Mouse (Mus musculus) heart, postnatal 25 days (tissue): ENCODE data around the gene Zfr. TPM values are rescaled to one million over a fixed set of nuclear protein-coding genes. Genes with fewer than 3 reads are reported as not detected.

Experiments used
- DNase-seq: peaks from one replicate; pipeline ENCODE4 v3.0.0; 2022; ENCODE audit warnings: low spot score
- intact Hi-C: fragments of 180-260 bp; cut with DNase I; formaldehyde crosslinking; loops from one replicate; pipeline ENCODE4 v1.15.1; 2025
- microRNA-seq: library from miRNA; unstranded; fragments of <30 nt; microRNA quantifications from one replicate; pipeline ENCODE4 v1.2.0, GENCODE M21; 2022
- total RNA-seq, 2 experiments: library from RNA; stranded (reverse); gene quantifications; 2 replicates each; pipeline ENCODE4 v1.2.3; 2021

Zfr gene
- total RNA-seq, 2 experiments from 2014 or later: 79.9 to 87.0 TPM

GRCm38 (mm10) chr15:12230243-12230935 is 112.8 kb downstream of the Zfr start:
- intact Hi-C loops: no loop called here
- no peak for DNase-seq

- DNase-seq: no peak
- intact Hi-C loops: no loop called here
Observed at GRCm38 (mm10) chr15:12231462-12231861, 113.8 kb downstream of the Zfr start.

DNA sequence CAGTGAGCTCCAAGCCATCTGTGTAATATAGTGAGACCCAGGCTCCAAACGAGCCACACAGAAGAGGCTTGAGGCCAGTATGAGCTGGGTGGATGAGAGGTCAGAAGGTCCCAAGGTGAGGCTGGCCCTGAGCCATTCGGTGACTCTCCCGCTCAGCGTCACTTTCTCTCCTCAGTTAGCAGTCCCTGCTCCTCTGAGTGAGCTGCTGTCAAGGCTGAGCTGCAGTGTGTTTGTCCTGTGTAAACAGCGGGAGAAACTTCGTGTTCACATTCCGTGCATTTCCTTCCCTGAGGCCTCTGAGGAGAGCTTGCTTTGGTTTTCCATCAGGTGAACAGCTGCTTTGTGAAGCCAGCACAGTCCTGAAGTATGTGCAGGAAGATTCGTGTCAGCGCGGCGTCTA is 114.8 kb downstream of the Zfr start:
- DNase-seq: no peak
- intact Hi-C loops: no loop called here

DNA sequence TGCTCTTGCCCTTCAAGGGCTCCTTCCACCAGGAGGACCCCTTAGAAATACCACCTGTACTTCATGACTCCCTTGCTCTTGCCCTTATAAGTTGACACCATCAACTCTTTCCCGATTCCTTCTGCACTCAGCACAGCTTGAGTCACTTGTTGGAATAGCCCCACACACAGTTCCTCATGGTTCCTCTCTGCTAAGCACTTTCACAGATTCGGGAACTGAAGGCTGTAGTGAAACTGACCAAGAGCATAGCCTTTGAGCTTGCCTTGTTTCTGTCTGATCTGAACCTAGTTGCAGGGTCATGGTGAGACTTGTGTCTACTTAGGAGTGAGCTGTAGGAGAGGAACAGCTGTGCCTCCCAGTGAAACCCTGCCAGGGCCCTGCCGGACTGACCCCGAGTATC is 115.4 kb downstream of the Zfr start:
- no peak for DNase-seq
- intact Hi-C loops: no loop called here

Small RNA genes lying within 50 kb of the gene (microRNA-seq; reads per million reads assigned to microRNA genes)
- gene Mir1898: not detected

Other genes with a start within 250 kb of the Zfr start
- 10 to 100 TPM; 34.0 to 38.2 TPM for gene Npr3, start 210.5 kb upstream of the Zfr start, total RNA-seq
- 10 to 100 TPM; 73.6 to 82.5 TPM for gene Sub1, start 120.8 kb upstream of the Zfr start, total RNA-seq
- 10 to 100 TPM in 1 of 2 experiments, 1 to 10 TPM in 1; 9.6 to 11.3 TPM for gene Mtmr12, start 87.2 kb downstream of the Zfr start, total RNA-seq
- gene Golph3, start 203.6 kb downstream of the Zfr start, total RNA-seq: 10 to 100 TPM; 81.6 to 89.8 TPM
- gene 1810049J17Rik, start 204.1 kb downstream of the Zfr start, total RNA-seq: 1 to 10 TPM in 1 of 2 experiments, not detected in 1; 1.1 TPM